Mouse (Mus musculus) stomach, embryonic 14.5 days (tissue): Measurements from ENCODE around the gene Tbxas1. TPM values are rescaled to one million over a fixed set of nuclear protein-coding genes. Genes with fewer than 3 reads are reported as not detected.

Source experiments
- ATAC-seq: fragments of 200-750 bp; cut with Nextera tagmentation; 2 replicates; pipeline ENCODE4 v1.8.0; 2017; ENCODE audit warnings: low read depth, moderate TSS enrichment; ENCODE audit not compliant: insufficient number of reproducible peaks, insufficient read depth, low FRiP score
- H3K27ac ChIP-seq: fragments of 300-500 bp; sonication (generic); 2 replicates; pipeline ENCODE4 v1.5.1; 2014; ENCODE audit warnings: mild to moderate bottlenecking, low read length, moderate library complexity, mixed read lengths
- H3K27me3 ChIP-seq: fragments of 300-500 bp; sonication (generic); 2 replicates; pipeline ENCODE4 v1.6.1; 2014; ENCODE audit warnings: low read length, control low read depth, mixed read lengths; ENCODE audit not compliant: control insufficient read depth, insufficient read depth
- H3K36me3 ChIP-seq: fragments of 300-500 bp; sonication (generic); 2 replicates; pipeline ENCODE4 v1.6.1; 2014; ENCODE audit warnings: mild to moderate bottlenecking, control low read depth, low read length, moderate library complexity, mixed read lengths; ENCODE audit not compliant: control insufficient read depth, insufficient read depth
- H3K4me1 ChIP-seq: fragments of 300-500 bp; sonication (generic); 2 replicates; pipeline ENCODE4 v1.6.1; 2014; ENCODE audit warnings: low read length, control low read depth, mixed read lengths; ENCODE audit not compliant: control insufficient read depth, insufficient read depth
- H3K4me2 ChIP-seq: fragments of 300-500 bp; sonication (generic); replicated peaks from 2 replicates; pipeline ENCODE4 v1.6.1; 2014; ENCODE audit warnings: low read depth, low read length, control low read depth
- H3K4me3 ChIP-seq: fragments of 300-500 bp; sonication (generic); 2 replicates; pipeline ENCODE4 v1.5.1; 2014; ENCODE audit warnings: low read depth, low read length, control low read depth
- H3K9ac ChIP-seq: fragments of 300-500 bp; sonication (generic); replicated peaks from 2 replicates; pipeline ENCODE4 v1.6.1; 2014; ENCODE audit warnings: low read depth, mild to moderate bottlenecking, control low read depth, low read length, moderate library complexity, mixed read lengths
- H3K9me3 ChIP-seq: fragments of 300-500 bp; sonication (generic); 2 replicates; pipeline ENCODE4 v1.6.1; 2016; ENCODE audit warnings: low read depth, low read length, control low read depth; ENCODE audit not compliant: control insufficient read depth
- WGBS: fragments of 180-500 bp; shearing (Covaris S2); extraction: QIAGEN DNeasy Blood & Tissue Kit; methylation state at CpG from one replicate; pipeline ENCODE4 v1.1.7; 2014; 5-methylcytosine and 5-hydroxymethylcytosine counted together
- polyA plus RNA-seq: library from polyadenylated mRNA; unstranded; fragments of >200 nt; fragmentation: Nextera tagmentation; extraction: Ambion mirVana; gene quantifications from 2 replicates; pipeline ENCODE4 v1.2.1, GENCODE M21; 2014

Gene Tbxas1
- polyA plus RNA-seq, 1 experiment from 2014 or later: 3.3 TPM

DNA sequence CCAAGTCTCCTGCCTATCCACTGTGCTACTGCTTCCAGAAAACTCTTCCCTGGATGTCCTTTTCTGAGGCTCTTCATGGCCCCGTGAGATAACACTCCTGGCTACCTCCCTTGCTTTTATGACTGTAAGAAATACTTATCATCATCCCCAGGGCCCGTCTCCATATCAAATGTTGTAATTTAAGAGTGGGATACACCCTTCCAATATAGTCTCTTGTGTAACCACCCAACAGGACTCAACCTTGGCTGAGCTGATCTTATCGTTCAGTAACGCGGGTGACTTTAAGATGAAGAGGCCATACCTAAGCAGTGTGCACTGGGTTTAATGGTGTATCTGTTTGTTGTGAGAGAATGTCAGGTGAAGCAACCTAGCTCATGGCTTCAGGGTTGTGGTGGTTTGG, 91.6 kb downstream of the Tbxas1 start:
- Histone ChIP-seq H3K4me2 (no peak overlapping the region), H3K9ac (no peak overlapping the region)

GRCm38 (mm10) chr6:38967288-38967687, 92.1 kb downstream of the Tbxas1 start:
- H3K4me1 ChIP-seq: no peaks in the 10 kb centered on the region
- no peak for ATAC-seq
- H3K27ac ChIP-seq: no peak overlapping the region
- no peak overlapping the region for H3K4me2 ChIP-seq
- H3K9me3 ChIP-seq: no peaks in the 10 kb centered on the region
- H3K9ac ChIP-seq: no peak overlapping the region
- H3K27me3 ChIP-seq: no peaks in the 10 kb centered on the region
- no peak overlapping the region for H3K4me3 ChIP-seq
- no peaks in the 10 kb centered on the region for H3K36me3 ChIP-seq
- 74% methylated on average over 6 of the region's 6 CpGs for WGBS

More for the DNA sequence above, 91.6 kb downstream of the Tbxas1 start:
- no peaks in the 10 kb centered on the region for H3K4me1 ChIP-seq
- H3K27me3 ChIP-seq: no peaks in the 10 kb centered on the region
- WGBS: 91% methylated on average over 5 of the region's 5 CpGs
- H3K27ac ChIP-seq: no peak overlapping the region
- no peaks in the 10 kb centered on the region for H3K36me3 ChIP-seq
- H3K9me3 ChIP-seq: no peaks in the 10 kb centered on the region
- no peak overlapping the region for H3K4me3 ChIP-seq
- ATAC-seq: no peak

DNA sequence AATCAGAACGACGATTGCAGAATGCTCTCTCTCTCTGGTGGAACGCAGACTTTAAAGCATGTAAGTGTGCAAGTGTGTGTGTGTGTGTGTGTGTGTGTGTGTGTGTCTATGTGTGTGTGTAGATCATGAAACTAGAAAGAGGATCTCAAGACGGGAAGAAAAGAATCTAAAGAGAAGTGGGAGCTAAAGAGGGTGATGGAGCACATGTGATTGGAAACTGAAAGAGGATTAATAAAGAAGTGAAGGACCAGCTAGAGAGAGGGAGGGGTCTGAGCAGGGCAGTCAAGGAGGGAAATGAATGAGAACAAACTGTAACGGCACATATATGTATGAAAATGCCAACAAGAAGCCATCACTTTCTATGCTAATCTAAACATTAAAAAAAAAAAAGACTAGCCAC, 92.8 kb downstream of the Tbxas1 start:
- Histone ChIP-seq H3K9me3 (no peaks in the 10 kb centered on the region), H3K4me3 (no peak overlapping the region), H3K27ac (no peak overlapping the region), H3K27me3 (no peaks in the 10 kb centered on the region), H3K36me3 (no peaks in the 10 kb centered on the region), H3K4me1 (no peaks in the 10 kb centered on the region), H3K9ac (no peak overlapping the region), H3K4me2 (no peak overlapping the region)
- no peak for ATAC-seq
- 77% methylated on average over 5 of the region's 5 CpGs for WGBS

GRCm38 (mm10) chr6:38969944-38970740, 94.9 kb downstream of the Tbxas1 start:
- Histone ChIP-seq H3K9me3 (no peaks in the 10 kb centered on the region), H3K27me3 (no peaks in the 10 kb centered on the region), H3K4me1 (no peaks in the 10 kb centered on the region), H3K4me2 (no peak overlapping the region), H3K27ac (no peak overlapping the region), H3K9ac (no peak overlapping the region), H3K36me3 (no peaks in the 10 kb centered on the region), H3K4me3 (no peak overlapping the region)
- no peak for ATAC-seq
- WGBS: 82% methylated on average over 6 of the region's 6 CpGs

DNA sequence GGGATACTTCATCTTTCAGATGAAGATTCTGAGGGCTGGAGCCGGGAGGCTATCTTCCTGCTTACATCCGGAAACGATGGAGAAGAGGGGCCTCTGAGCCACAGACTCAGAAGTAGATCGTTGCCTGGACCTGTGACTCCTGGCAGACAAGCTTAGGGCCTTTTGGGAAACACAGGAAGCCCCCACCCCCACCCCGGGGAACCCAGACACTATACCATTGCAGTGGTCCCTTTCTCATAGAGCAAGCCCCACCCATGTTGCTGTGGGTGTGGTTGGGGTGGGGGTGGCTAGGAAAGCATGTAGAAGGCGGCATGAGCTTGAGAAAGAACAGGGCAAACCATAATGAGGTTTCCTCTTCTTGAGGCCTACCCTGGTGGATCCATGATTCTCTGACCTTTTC, 95.6 kb downstream of the Tbxas1 start:
- ATAC-seq: no peak
- H3K27ac ChIP-seq: no peak overlapping the region

DNA sequence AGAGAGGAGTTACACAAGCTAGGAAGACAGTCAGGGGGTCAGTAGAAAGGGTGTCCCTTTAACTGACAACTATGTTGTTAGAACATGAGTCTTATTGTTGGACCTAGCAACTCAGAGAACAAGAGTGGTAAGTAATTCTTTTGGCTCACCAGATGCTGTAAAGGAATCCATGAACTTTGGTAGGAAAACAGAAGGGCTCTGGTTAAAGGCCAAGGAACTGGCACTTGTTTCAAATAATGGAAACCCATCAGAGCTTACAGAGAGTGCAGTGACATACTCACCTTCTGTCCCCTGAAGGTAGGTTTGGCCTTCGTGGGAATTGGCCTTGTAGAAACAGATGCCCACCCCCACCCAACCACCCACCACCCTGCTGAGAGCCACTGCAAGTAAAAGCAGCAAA, 97.6 kb downstream of the Tbxas1 start:
- Histone ChIP-seq H3K27ac (no peak overlapping the region), H3K4me3 (no peak overlapping the region), H3K4me1 (no peaks in the 10 kb centered on the region), H3K9ac (no peak overlapping the region), H3K4me2 (no peak overlapping the region), H3K36me3 (no peaks in the 10 kb centered on the region), H3K27me3 (no peaks in the 10 kb centered on the region), H3K9me3 (no peaks in the 10 kb centered on the region)
- 55% methylated on average over 1 of the region's 1 CpGs for WGBS
- no peak for ATAC-seq

More for the DNA sequence above, 95.6 kb downstream of the Tbxas1 start:
- no peak overlapping the region for H3K4me2 ChIP-seq
- no peak overlapping the region for H3K4me3 ChIP-seq
- no peaks in the 10 kb centered on the region for H3K4me1 ChIP-seq
- H3K9ac ChIP-seq: no peak overlapping the region
- H3K36me3 ChIP-seq: no peaks in the 10 kb centered on the region
- no peaks in the 10 kb centered on the region for H3K27me3 ChIP-seq
- no peaks in the 10 kb centered on the region for H3K9me3 ChIP-seq
- WGBS: 70% methylated on average over 6 of the region's 6 CpGs

DNA sequence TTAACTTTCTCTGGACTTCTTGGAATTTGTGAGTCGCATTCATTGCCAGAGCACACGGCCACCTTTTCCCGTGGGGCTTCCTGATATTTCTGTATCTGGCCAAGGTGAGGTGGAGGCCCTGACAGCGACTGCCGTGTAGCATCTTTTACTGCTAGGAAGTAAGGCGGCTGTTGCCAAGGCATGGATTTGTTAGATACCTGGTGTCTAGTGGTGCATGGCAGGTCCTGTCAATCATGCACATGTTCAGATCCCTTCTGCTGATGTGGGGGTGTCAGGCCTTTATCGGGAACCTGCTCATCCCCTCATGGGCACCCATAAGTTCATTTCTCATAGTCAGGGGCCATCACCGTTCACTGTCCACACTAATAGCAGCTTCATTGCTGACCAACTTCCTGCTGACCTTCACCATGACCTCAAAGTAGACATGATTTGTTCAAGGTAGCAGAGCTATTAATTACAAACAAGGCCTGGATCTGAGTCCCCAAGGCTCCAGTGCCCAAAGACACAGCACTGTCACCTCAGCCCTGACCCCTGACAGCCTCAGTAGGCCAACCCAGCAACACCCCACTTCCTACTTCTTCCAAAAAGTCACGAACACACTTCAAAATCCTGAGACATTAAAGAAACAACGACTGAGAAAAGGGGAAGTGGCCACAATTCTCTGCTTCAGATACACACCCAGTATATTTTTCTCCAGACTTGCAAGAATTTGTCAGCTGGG, 98.4 kb downstream of the Tbxas1 start:
- 85% methylated on average over 10 of the region's 10 CpGs for WGBS
- Histone ChIP-seq H3K4me3 (no peak overlapping the region), H3K27ac (no peak overlapping the region), H3K9me3 (no peaks in the 10 kb centered on the region), H3K4me1 (no peaks in the 10 kb centered on the region), H3K9ac (no peak overlapping the region), H3K36me3 (no peaks in the 10 kb centered on the region), H3K27me3 (no peaks in the 10 kb centered on the region), H3K4me2 (no peak overlapping the region)
- no peak for ATAC-seq

DNA sequence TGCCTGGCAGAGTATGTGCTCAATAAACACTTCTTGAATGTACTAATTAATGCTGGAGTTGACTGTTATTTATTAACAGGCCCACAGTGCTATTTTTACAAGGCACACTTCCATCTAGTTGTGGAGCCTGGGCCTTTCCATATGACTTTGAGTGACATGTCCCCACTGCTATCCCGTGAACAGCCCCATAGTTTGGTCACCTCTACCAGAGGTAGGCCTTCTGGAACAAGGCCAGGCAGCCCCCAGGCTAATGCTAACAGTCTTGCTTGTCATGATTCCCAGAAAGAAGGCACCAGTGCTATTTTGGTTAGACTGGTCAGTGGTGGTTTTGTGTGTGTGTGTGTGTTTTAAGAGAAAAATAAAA, 98.9 kb downstream of the Tbxas1 start:
- Histone ChIP-seq H3K4me1 (no peaks in the 10 kb centered on the region), H3K36me3 (no peaks in the 10 kb centered on the region), H3K4me2 (no peak overlapping the region), H3K4me3 (no peak overlapping the region), H3K27ac (no peak overlapping the region), H3K27me3 (no peaks in the 10 kb centered on the region), H3K9ac (no peak overlapping the region), H3K9me3 (no peaks in the 10 kb centered on the region)
- ATAC-seq: no peak
- WGBS: 71% methylated on average over 1 of the region's 1 CpGs
